Mouse (Mus musculus) lung, adult 2 months (tissue): ENCODE measurements at regions not wholly inside any gene's neighbourhood (a gene's known extent, or its start where the extent isn't known, plus 50 kb on each side); places are given as distances from the start of the nearest gene placed in this dataset.

Source experiments
- CTCF ChIP-seq: fragments of 200-500 bp; IDR thresholded peaks from 2 replicates; pipeline ENCODE4 v1.5.1; 2011; ENCODE audit warnings: mild to moderate bottlenecking, low read length, control low read depth; ENCODE audit not compliant: insufficient read depth
- POLR2A ChIP-seq: fragments of 200-500 bp; IDR thresholded peaks from 2 replicates; pipeline ENCODE4 v1.6.1; 2011; ENCODE audit warnings: low read depth, mild to moderate bottlenecking, control low read depth, low read length, borderline replicate concordance; ENCODE audit errors: extremely low read depth

DNA sequence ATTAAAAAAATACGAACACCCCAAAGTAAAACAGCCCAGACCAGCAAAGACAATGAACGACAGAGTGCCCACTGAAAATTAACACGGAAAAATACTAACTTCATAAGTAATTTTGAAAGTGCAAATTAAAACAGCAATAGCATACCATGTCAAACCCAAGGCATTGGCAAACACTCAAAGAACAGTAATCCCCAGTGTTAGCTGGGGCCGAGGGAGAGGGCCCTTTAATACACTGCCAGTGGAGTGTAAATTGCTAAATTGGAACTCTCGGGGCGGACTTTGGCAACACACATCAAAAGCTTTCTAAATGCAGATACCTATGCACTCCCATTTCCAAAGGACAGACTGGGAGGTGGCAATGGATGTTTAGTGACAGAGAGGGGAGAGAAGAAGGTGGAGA is 361.6 kb downstream of the Hs3st3b1 start:
- TF ChIP-seq CTCF (no peak), POLR2A (no peak)
